Mouse (Mus musculus) B cell, adult (primary cell): Measurements from ENCODE around the gene Dip2a. TPM values are rescaled to one million over a fixed set of nuclear protein-coding genes. Genes with fewer than 3 reads are reported as not detected.

Source experiments
- total RNA-seq: library from RNA; stranded (reverse); gene quantifications from 4 replicates; pipeline ENCODE4 v1.2.4, GENCODE M21; 2023; ENCODE audit not compliant: inconsistent age

The Dip2a gene
- total RNA-seq: 4.3 to 7.5 TPM (median 5.4 TPM) in 4 replicates

GRCm38 (mm10) chr10:76344711-76345539, at the start of gene Dip2a:
Gene Dip2a, minus strand, starts transcription at chr10:76345291.

GRCm38 (mm10) chr10:76253536-76253935, 91.6 kb downstream of the Dip2a start, which contains the start of gene S100b:
Gene S100b, plus strand, starts transcription at chr10:76253853.

GRCm38 (mm10) chr10:76237341-76238225, 107.5 kb downstream of the Dip2a start, which contains the start of gene Prmt2:
Gene Prmt2, minus strand, starts transcription at chr10:76237865.

Other genes starting within 250 kb of the Dip2a start
- 0.21 TPM in 1 of 4 replicates, not detected in the others for gene Slc5a4b, start 234.3 kb downstream of the Dip2a start, total RNA-seq
- not detected in 4 replicates for gene Slc5a4a, start 197.8 kb downstream of the Dip2a start, total RNA-seq
- gene Prmt2, start 107.4 kb downstream of the Dip2a start, total RNA-seq: 9.1 to 10.0 TPM (median 9.2 TPM) in 4 replicates
- gene S100b, start 91.4 kb downstream of the Dip2a start, total RNA-seq: not detected in 4 replicates
- 8.7 to 19.2 TPM (median 13.6 TPM) in 3 of 4 replicates, not detected in the other for gene AC141477.1, start 95.2 kb upstream of the Dip2a start, total RNA-seq
- 51.5 to 67.5 TPM (median 61.7 TPM) in 4 replicates for gene Pcnt, start 97.5 kb upstream of the Dip2a start, total RNA-seq
- not detected in 4 replicates for gene 2610028H24Rik, start 103.8 kb upstream of the Dip2a start, total RNA-seq
- 70.5 to 74.7 TPM (median 72.7 TPM) in 4 replicates for gene Mcm3ap, start 123.6 kb upstream of the Dip2a start, total RNA-seq
- 1.3 to 2.2 TPM (median 1.6 TPM) in 4 replicates for gene Ybey, start 123.8 kb upstream of the Dip2a start, total RNA-seq
- 14.6 to 24.3 TPM (median 21.7 TPM) in 4 replicates for gene Lss, start 186.3 kb upstream of the Dip2a start, total RNA-seq
- not detected in 4 replicates for gene Spatc1l, start 217.0 kb upstream of the Dip2a start, total RNA-seq
- not detected in 4 replicates for gene Ftcd, start 230.4 kb upstream of the Dip2a start, total RNA-seq